Mouse (Mus musculus) lung, adult 2 months (tissue): ENCODE data around the gene Zfp12.

Experiments
- CTCF ChIP-seq: fragments of 200-500 bp; IDR thresholded peaks from 2 replicates; pipeline ENCODE4 v1.5.1; 2011; ENCODE audit warnings: mild to moderate bottlenecking, low read length, control low read depth; ENCODE audit not compliant: insufficient read depth
- POLR2A ChIP-seq: fragments of 200-500 bp; IDR thresholded peaks from 2 replicates; pipeline ENCODE4 v1.6.1; 2011; ENCODE audit warnings: low read depth, mild to moderate bottlenecking, control low read depth, low read length, borderline replicate concordance; ENCODE audit errors: extremely low read depth

DNA sequence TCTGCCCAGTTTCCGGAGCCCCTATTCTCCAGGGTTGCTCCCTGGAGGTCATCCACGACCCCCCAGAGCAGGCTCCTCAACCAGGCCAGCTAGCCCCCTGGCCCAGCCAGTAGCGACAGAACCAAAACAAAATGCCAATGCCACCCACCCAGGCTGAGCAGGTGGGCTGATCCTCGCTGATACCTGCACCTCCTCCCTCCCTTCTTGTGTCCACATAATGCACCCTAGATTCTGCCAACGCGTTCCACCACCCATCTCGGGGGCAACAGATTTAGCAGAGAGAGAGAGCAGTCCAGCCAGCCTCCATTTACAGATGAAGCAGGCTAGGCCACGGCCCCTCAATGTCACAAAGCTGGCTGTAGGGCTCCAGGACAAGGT is 34.0 kb downstream of the Zfp12 start:
- no peak for TF ChIP-seq POLR2A
- no peak for TF ChIP-seq CTCF
